Mouse (Mus musculus) liver, embryonic 16.5 days (tissue): ENCODE data around the gene Lgalsl. TPM values are rescaled to one million over a fixed set of nuclear protein-coding genes. Genes with fewer than 3 reads are reported as not detected.
A peak's percentile ranks its signal among the peaks of the same experiment; 100 is the strongest.

Experiments
- ATAC-seq: fragments of 200-750 bp; cut with Nextera tagmentation; 2 replicates; pipeline ENCODE4 v1.8.0; 2017; ENCODE audit warnings: low read depth, mild to moderate bottlenecking, moderate number of reproducible peaks, moderate library complexity
- H3K27ac ChIP-seq: fragments of 300-500 bp; sonication (generic); 2 replicates; pipeline ENCODE4 v1.5.1; 2014; ENCODE audit warnings: mild to moderate bottlenecking, low read length
- H3K27me3 ChIP-seq: fragments of 300-500 bp; sonication (generic); 2 replicates; pipeline ENCODE4 v1.6.1; 2014; ENCODE audit warnings: low read depth, low read length, mixed read lengths; ENCODE audit not compliant: control insufficient read depth, insufficient read depth
- H3K36me3 ChIP-seq: fragments of 300-500 bp; sonication (generic); 2 replicates; pipeline ENCODE4 v1.6.1; 2014; ENCODE audit warnings: mild to moderate bottlenecking; ENCODE audit not compliant: control insufficient read depth, insufficient read depth
- H3K4me1 ChIP-seq: fragments of 300-500 bp; sonication (generic); 2 replicates; pipeline ENCODE4 v1.6.1; 2014; ENCODE audit warnings: low read depth, low read length, mixed read lengths; ENCODE audit not compliant: control insufficient read depth
- H3K4me2 ChIP-seq: fragments of 300-500 bp; sonication (generic); 2 replicates; pipeline ENCODE4 v1.6.1; 2014; ENCODE audit warnings: low read depth, low read length, mixed read lengths
- H3K4me3 ChIP-seq: fragments of 300-500 bp; sonication (generic); 2 replicates; pipeline ENCODE4 v1.5.1; 2014; ENCODE audit warnings: low read depth, mild to moderate bottlenecking, low read length
- H3K9ac ChIP-seq: fragments of 300-500 bp; sonication (generic); 2 replicates; pipeline ENCODE4 v1.6.1; 2014; ENCODE audit warnings: low read depth, low read length
- H3K9me3 ChIP-seq: fragments of 300-500 bp; sonication (generic); replicated peaks from 2 replicates; pipeline ENCODE4 v1.6.1; 2016; ENCODE audit warnings: low read length; ENCODE audit not compliant: control insufficient read depth
- WGBS: fragments of 180-500 bp; shearing (Covaris S2); extraction: QIAGEN DNeasy Blood & Tissue Kit; methylation state at CpG from one replicate; pipeline ENCODE4 v1.1.7; 2014; ENCODE audit not compliant: insufficient replicate concordance; 5-methylcytosine and 5-hydroxymethylcytosine counted together
- polyA plus RNA-seq: library from polyadenylated mRNA; unstranded; fragments of >200 nt; fragmentation: Nextera tagmentation; extraction: Ambion mirVana; gene quantifications from 2 replicates; pipeline ENCODE4 v1.2.1, GENCODE M21; 2015

The Lgalsl gene
- polyA plus RNA-seq, 1 experiment from 2014 or later, result 8.3 TPM

- 69% methylated on average over 5 of the region's 5 CpGs for WGBS
- no peaks in the 10 kb centered on the region for H3K36me3 ChIP-seq
- H3K4me1 ChIP-seq, result no peaks in the 10 kb centered on the region
- H3K9me3 ChIP-seq, result no peaks in the 10 kb centered on the region
- no peak for ATAC-seq
- H3K27ac ChIP-seq, result no peak overlapping the region
- H3K9ac ChIP-seq, result no peak overlapping the region
- no peak overlapping the region for H3K4me2 ChIP-seq
- no peak overlapping the region for H3K4me3 ChIP-seq
- no peaks in the 10 kb centered on the region for H3K27me3 ChIP-seq
Measured at GRCm38 (mm10) chr11:20862101-20862500, 31.2 kb upstream of the Lgalsl start.

- Histone ChIP-seq H3K4me3 (no peak overlapping the region), H3K9me3 (no peaks in the 10 kb centered on the region), H3K4me1 (no peaks in the 10 kb centered on the region), H3K27ac (no peak overlapping the region), H3K9ac (no peak overlapping the region), H3K36me3 (no peaks in the 10 kb centered on the region), H3K27me3 (no peaks in the 10 kb centered on the region), H3K4me2 (no peak overlapping the region)
- WGBS, result 52% methylated on average over 3 of the region's 3 CpGs
- ATAC-seq, result no peak
Measured at GRCm38 (mm10) chr11:20860351-20860750, 29.5 kb upstream of the Lgalsl start.

GRCm38 (mm10) chr11:20859858-20860257 is 29.0 kb upstream of the Lgalsl start:
- Histone ChIP-seq H3K4me2 (no peak overlapping the region), H3K9ac (no peak overlapping the region), H3K27ac (no peak overlapping the region), H3K9me3 (no peaks in the 10 kb centered on the region), H3K4me1 (no peaks in the 10 kb centered on the region), H3K27me3 (no peaks in the 10 kb centered on the region), H3K36me3 (no peaks in the 10 kb centered on the region), H3K4me3 (no peak overlapping the region)
- WGBS, result 47% methylated on average over 6 of the region's 6 CpGs
- ATAC-seq, result no peak

- WGBS, result 30% methylated on average over 9 of the region's 9 CpGs
- 0 out of 2 replicates have a peak, but pooled peaks have one; percentile 11 for ATAC-seq
- Histone ChIP-seq H3K4me2 (peak overlapping the region; percentile 20; the same call in 1 of the 2 replicates), H3K4me3 (no peak overlapping the region), H3K36me3 (no peaks in the 10 kb centered on the region), H3K9ac (no peak overlapping the region), H3K4me1 (no peaks in the 10 kb centered on the region), H3K27ac (no peak overlapping the region), H3K27me3 (no peaks in the 10 kb centered on the region), H3K9me3 (no peaks in the 10 kb centered on the region)
Measured at GRCm38 (mm10) chr11:20858921-20859668, 28.2 kb upstream of the Lgalsl start.

- WGBS, result 74% methylated on average over 4 of the region's 4 CpGs
- no peak for ATAC-seq
Measured at GRCm38 (mm10) chr11:20857921-20858320, 27.1 kb upstream of the Lgalsl start.

GRCm38 (mm10) chr11:20854032-20854741 is 23.3 kb upstream of the Lgalsl start:
- Histone ChIP-seq H3K36me3 (no peaks in the 10 kb centered on the region), H3K4me1 (no peaks in the 10 kb centered on the region), H3K9me3 (no peaks in the 10 kb centered on the region), H3K4me3 (no peak overlapping the region), H3K4me2 (no peak overlapping the region), H3K9ac (no peak overlapping the region), H3K27me3 (no peaks in the 10 kb centered on the region), H3K27ac (no peak overlapping the region)
- 65% methylated on average over 4 of the region's 4 CpGs for WGBS
- ATAC-seq, result no peak

More at GRCm38 (mm10) chr11:20857921-20858320, 27.1 kb upstream of the Lgalsl start:
- H3K4me2 ChIP-seq, result no peak overlapping the region
- no peak overlapping the region for H3K27ac ChIP-seq
- H3K27me3 ChIP-seq, result no peaks in the 10 kb centered on the region
- no peak overlapping the region for H3K4me3 ChIP-seq
- H3K36me3 ChIP-seq, result no peaks in the 10 kb centered on the region
- H3K4me1 ChIP-seq, result no peaks in the 10 kb centered on the region
- H3K9ac ChIP-seq, result no peak overlapping the region
- no peaks in the 10 kb centered on the region for H3K9me3 ChIP-seq

- H3K9ac ChIP-seq, result no peak overlapping the region
- no peaks in the 10 kb centered on the region for H3K36me3 ChIP-seq
- WGBS, result 55% methylated on average over 1 of the region's 1 CpGs
- H3K27ac ChIP-seq, result no peak overlapping the region
- H3K9me3 ChIP-seq, result no peaks in the 10 kb centered on the region
- no peak overlapping the region for H3K4me3 ChIP-seq
- no peak overlapping the region for H3K4me2 ChIP-seq
- no peaks in the 10 kb centered on the region for H3K27me3 ChIP-seq
- H3K4me1 ChIP-seq, result no peaks in the 10 kb centered on the region
- ATAC-seq, result no peak
Measured at GRCm38 (mm10) chr11:20850196-20850595, 19.3 kb upstream of the Lgalsl start.

GRCm38 (mm10) chr11:20849403-20849802 is 18.5 kb upstream of the Lgalsl start:
- H3K36me3 ChIP-seq, result no peaks in the 10 kb centered on the region
- H3K4me3 ChIP-seq, result no peak overlapping the region
- ATAC-seq, result no peak
- no peaks in the 10 kb centered on the region; the same call in 1 of the 2 replicates for H3K4me1 ChIP-seq
- H3K9ac ChIP-seq, result no peak overlapping the region
- no peaks in the 10 kb centered on the region for H3K27me3 ChIP-seq
- no peaks in the 10 kb centered on the region for H3K9me3 ChIP-seq
- H3K27ac ChIP-seq, result no peak overlapping the region
- WGBS, result 72% methylated on average over 5 of the region's 5 CpGs
- no peak overlapping the region for H3K4me2 ChIP-seq

GRCm38 (mm10) chr11:20837366-20837765 is 6.5 kb upstream of the Lgalsl start:
- Histone ChIP-seq H3K27ac (no peak overlapping the region), H3K27me3 (peaks cover 12% of the 10 kb centered on the region), H3K36me3 (no peaks in the 10 kb centered on the region), H3K4me1 (no peaks in the 10 kb centered on the region), H3K9ac (no peak overlapping the region), H3K4me3 (no peak overlapping the region), H3K4me2 (no peak overlapping the region), H3K9me3 (no peaks in the 10 kb centered on the region)
- no peak for ATAC-seq
- 67% methylated on average over 5 of the region's 5 CpGs for WGBS
